Mouse (Mus musculus): ENCODE results near the gene Ube2r2.

Gene Ube2r2

DNA sequence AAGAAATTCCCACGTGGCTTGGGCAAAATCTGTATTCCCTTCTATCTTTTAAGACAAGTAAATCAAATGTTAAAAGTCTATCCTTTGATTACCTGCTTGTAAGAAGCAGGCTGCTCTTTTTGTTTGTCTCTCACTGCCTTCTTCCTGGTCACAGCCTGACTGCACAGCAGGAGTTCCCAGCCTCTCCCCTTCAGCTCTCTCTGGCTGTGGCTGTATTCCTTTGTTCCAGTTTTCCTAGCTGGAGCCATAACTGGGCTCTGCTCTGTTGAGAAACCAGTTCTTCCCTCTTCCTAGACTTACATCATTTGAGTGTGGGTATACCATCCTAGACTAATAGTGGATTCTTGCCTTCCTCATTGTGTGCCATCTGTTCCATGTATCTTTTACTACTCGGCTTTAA, 29.4 kb downstream of the Ube2r2 start:
- in situ Hi-C loops (cut with MboI; ENCODE audit: unreplicated experiment in 2 of 2), result loop anchor here (5.0 kb wide), 1 partner anchor 33 kb away; no protein-coding TSS in a partner anchor

DNA sequence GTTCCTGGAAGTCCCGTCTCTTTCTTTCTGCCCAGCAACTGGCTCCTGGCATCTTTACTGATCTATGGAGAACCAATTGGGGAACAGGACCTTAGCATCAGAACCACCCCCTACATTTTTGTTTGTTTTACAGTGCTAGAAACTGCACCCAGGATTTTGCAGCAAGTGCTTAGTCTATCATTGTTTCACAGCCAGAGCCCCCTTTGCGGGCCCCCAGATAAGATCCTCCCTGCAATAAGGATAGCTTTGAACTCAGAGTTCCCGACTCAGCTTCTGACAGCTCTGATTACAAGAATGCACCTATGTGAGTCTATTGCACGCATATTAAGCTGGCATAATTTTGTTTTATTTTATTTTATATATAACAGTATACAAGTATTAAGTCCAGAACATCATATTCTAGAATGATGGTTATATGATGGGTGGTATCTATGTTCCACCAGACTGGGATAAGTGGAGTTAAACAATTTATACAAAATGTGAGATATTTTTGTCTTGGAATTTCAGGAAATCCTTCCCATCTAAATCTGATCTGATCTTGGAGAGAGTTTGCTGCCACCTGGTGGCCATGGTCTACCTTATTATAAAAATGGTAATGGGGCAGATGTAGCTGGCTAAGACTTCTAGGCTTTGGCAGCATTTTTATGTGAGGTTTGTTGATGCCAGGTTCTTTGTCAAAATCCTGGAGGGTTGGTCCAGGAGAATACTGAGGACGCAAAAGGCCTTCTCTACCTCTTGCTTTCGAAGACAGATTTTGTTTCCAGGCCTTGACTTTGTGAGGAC, 30.3 kb downstream of the Ube2r2 start:
- in situ Hi-C loops (cut with MboI; ENCODE audit: unreplicated experiment in 2 of 2), result loop anchor here (5.0 kb wide), 1 partner anchor 34 kb away; no protein-coding TSS in a partner anchor

DNA sequence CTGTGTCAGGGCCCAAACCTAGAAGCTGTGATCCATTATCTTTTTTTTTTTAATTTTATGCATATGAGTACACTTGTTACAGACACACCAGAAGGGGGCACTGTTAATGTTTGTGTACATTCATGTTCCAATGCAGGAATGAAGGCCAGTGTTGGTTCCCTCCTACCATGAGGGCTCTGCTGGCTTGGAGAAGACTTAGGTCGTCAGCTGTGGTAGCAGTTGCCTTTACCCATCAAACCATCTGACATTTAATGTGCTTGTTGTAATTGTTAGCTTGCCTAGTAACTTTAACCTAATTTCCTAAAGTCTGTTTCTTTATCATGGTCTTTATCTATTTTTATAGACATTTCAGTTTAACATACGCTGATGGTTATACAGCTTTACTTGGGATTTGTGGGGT, 35.4 kb downstream of the Ube2r2 start:
- in situ Hi-C loops (cut with MboI; ENCODE audit: unreplicated experiment in 2 of 2), result no loop called here

DNA sequence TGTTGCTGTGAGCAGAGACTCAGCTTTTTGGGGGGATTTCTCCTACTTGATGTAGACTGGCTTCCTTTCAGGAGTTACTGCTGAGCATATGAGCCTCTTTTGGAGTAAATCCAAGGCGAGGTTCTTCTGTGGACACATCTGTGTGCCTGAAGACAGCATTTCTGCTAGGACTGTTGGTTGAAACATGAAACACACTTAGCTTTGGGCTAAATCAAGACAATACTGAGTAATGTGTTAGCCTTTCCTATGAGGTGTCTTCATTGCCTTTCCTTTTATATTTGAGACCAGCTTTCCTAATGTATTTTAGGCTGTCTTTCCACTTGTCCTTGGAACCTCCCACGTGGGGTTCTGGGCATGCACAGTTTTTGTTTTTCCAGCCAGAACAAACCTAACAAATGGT, 39.1 kb downstream of the Ube2r2 start:
- in situ Hi-C loops (cut with MboI; ENCODE audit: unreplicated experiment in 2 of 2), result no loop called here

DNA sequence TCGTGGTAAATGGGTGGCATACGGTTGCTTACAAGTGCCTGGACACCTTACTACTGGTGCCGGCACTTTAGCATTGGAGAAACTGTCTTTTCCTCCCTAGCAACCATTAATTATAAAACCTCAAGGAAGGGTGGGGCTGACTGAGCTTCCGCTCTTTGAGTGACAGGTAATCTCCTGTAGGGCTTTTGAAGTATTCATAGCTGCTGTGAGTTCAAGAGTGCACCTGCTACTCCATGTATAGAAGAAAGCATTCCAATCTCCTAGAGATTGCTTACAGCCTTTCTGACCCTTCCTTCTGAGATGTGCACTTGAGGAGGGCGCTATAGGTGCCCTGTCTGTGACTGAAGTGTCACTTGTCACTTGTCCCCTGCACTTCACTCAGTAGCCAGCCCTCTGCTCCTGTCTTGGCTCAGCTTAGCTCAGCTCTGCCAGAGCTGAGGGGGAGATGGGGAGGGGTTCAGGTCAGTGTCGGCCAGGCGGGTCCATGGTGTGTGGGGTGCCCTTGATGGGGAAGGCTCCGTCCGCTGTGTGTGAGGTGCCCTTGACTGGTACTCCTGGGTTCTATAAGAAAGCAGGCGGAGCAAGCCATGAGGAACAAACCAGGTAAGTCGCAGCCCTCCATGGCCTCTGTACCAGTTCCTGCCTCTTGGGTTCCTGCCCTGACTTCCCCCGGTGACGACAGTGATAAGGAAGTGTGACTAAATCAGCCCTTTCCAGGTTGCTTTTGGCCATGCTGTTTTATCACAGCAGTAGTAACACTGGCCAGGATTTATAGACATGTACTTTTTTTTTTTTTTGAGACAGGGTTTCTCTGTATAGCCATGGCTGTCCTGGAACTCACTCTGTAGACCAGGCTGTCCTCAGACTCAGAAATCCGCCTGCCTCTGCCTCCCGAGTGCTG, 44.5 kb downstream of the Ube2r2 start:
- in situ Hi-C loops (cut with MboI; ENCODE audit: unreplicated experiment in 2 of 2), result no loop called here

DNA sequence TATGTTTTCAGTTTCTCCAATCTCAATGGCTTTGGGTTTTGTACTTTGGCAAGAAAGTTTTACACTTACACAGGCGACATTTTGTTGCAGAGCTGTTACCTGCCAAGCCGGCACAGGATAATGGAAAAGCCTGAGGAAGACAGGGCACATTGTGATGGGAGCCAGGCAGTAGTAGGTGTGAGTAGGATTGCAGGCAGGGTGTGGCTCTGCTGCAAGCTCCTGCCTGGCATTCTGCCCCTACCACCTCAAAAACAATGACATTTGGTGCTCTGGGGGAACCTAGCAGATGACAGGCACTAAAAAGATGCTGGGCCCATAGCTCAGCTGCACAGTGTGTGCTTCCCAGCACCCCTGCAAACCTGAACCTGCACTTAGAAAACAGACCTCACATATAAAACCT, 54.3 kb downstream of the Ube2r2 start:
- in situ Hi-C loops (cut with MboI; ENCODE audit: unreplicated experiment in 2 of 2), result no loop called here

DNA sequence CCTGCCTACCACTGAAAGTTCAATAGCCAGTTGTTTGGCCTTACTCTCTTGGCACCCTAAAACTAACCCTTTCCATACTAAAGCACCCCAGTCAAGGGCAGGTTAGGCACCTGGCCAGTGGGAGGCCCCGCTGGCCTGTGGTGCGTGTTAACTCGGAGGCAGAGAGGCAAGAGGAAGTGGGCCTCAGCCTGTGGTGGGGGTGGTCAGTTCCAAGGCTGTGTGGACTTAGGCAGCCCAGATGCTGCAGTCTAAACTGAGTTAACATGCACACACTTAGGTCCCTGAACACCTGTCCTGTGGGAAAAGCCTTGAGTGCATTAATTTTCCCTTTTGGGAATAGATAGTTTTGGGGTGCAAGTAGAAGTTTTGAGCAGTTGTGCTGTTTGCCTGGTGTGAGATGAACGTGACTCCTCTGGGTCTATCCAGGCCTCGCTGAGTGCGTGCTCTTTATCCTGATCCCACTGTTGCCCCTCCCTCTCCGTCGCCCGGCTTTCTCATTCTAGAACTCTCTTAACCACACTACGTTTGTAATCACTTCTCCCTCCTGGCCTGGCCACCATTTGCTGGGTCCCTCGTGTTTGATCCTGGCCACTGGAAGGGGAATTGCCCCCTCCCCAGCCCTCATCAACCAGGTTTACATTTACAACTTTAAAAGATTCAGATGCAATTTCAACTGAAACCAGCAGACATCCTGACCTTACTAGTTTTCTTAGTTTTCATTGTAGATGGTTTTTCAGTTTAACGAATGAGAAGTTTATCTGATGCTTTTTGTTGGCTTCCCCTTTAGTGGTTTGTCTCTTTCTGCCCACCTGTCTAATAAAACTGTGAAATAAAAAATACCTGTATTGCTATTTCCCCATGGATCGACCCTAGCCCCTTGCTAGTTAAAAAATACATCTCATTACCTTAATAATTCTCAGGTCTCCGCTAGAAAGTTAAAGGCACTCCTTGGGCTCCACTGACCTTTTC, 57.3 kb downstream of the Ube2r2 start:
- in situ Hi-C loops (cut with MboI; ENCODE audit: unreplicated experiment in 2 of 2), result no loop called here

DNA sequence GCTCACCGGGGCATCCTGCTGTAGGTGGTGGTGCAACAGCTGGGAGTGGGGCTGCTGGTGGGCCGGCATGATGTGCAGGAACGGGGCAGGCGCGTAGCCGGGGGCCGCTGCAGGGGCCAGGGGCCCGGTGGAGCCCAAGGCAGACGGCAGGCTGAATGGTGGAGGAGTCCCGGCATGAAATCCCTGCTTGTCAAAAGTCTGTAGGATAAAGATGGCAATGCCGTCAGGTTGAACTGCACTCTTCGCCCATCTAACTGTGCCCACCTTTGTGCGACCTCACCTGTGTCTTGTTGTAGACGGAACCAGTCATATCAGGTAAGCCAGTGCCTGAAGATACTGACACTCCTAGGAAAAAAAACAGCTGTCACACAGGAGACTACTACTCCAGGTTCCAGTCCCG, 59.8 kb downstream of the Ube2r2 start:
- in situ Hi-C loops (cut with MboI; ENCODE audit: unreplicated experiment in 2 of 2), result no loop called here

DNA sequence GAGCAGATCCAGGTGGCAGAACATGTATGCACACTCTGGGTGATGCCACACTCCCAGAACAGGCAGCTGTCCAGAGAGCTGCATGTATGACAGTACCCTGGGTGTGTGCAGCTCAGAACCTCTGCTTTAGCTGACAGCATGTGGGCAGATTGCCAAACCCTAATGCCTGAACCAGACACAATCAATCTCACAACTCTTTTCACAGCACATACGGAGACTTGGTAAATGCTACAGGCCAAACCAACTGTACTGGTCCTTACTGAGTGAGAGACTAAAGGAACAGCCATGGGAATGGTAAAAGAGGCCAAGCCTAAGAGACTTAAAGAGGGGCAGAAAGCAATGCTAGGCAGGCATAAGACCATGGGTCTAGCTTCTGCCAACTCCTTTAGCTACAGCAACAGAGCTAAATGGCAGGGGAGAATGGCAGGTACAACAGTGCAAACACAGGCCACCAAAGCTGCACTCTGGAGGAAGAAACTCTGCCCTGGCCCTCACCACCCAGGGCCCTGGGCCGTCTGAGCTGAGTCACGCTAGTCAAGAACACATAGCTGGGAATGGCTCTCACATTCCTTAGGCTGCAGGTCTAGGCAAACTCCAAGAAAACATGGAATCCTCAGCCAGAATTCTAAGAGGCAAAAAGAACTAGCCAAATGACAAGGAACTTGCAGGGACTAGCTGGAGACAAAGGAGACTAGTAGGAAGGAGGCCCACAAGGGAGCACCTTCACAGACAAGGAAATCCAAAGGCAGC, 61.5 kb downstream of the Ube2r2 start:
- in situ Hi-C loops (cut with MboI; ENCODE audit: unreplicated experiment in 2 of 2), result no loop called here

DNA sequence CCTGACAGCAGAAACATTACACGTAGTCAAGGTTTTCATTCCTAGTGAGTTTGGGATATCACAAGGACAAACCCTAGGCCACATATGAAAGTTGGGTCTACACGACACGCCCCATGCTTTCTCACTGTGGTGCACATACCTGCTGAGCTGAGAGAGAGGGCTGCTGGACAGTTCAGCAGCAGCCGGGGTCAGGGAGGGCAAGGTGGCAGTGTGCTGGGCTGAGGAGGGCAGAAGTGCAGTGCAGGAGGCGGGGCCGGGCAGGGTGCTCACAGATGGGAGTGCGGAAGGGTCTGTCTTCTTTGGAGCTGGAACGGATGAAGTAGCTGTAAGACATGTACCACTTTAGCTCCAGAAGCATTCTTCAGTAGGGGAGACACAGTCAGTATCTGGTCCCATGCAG, 66.6 kb downstream of the Ube2r2 start:
- in situ Hi-C loops (cut with MboI; ENCODE audit: unreplicated experiment in 2 of 2), result no loop called here

DNA sequence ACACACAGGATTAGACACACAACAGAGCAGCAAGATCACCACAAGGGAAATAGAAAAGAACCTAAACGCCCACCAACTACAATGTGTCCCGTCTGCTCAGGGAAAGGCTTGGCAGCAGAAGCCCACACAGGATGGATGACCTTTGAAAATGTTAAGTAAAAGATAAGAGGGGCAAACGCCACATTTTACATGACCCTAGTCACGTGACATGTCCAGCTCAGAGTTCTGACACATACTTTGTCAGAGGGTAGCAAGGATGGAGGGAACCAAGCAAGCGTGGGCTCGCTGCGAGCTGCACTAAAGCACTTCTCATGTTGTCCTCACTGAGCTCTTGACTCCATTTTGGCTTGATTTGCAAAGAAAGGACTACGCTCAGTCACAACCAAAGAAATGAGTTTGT, 70.2 kb downstream of the Ube2r2 start:
- in situ Hi-C loops (cut with MboI; ENCODE audit: unreplicated experiment in 2 of 2), result no loop called here

DNA sequence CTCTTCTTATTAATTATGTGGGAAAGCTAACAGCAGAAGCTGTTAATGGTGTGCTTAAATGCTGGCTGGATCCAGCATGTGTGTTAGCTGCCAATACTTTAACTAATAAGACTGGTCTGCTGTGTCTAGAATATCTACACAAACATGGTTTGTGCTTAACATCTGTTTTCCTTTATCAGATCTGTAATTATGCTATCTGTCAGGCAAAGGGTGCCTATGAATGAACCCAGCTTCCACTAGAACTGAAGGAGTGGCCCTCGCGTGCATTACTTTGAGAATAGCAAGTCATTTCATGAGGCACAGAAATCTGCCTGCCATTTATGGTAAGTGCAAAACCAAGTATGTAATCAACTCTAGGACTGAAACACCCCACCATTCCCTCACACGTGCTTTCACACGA, 72.5 kb downstream of the Ube2r2 start:
- in situ Hi-C loops (cut with MboI; ENCODE audit: unreplicated experiment in 2 of 2), result no loop called here

DNA sequence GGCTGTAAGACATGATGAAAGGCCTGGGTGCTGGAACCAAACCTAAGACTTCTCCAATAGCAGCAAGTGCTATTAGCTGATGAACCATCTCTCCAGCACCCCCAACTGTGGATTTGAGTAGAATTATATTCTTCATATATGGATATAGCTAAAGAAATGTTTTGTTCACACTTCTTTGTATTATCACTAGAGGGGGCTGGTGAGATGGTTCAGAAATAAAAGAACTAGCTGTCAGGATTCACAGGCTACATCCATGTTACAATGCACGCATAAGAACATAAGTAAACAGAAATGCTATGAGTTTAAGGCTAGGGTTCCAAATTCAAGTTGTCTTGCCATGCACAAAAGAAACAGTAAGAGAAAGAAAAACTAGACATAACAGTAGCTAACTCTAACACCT, 89.9 kb downstream of the Ube2r2 start:
- in situ Hi-C loops (cut with MboI; ENCODE audit: unreplicated experiment in 2 of 2), result loop anchor here in 1 of 2 experiments (5.0 kb wide), 1 partner anchor 98 kb away; no protein-coding TSS in a partner anchor

DNA sequence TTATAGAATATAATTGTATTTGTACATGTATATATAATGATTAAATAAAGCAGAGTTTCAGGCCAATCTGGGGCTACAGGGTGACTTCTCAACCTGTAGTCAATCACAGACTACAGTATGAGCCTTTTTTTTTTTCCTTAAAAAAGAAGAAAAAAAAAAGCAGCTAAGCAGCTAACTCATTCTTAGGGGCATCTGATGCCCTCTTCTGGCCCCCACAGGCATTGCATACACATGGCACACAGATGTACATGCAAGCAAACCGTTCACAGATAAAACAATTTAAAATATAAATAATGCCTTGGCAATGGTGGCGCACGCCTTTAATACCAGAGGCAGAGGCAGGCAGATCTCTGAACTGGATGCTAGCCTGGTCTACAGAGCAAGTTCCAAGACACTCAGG, 90.8 kb downstream of the Ube2r2 start:
- in situ Hi-C loops (cut with MboI; ENCODE audit: unreplicated experiment in 2 of 2), result loop anchor here in 1 of 2 experiments (5.0 kb wide), 1 partner anchor 99 kb away; no protein-coding TSS in a partner anchor

DNA sequence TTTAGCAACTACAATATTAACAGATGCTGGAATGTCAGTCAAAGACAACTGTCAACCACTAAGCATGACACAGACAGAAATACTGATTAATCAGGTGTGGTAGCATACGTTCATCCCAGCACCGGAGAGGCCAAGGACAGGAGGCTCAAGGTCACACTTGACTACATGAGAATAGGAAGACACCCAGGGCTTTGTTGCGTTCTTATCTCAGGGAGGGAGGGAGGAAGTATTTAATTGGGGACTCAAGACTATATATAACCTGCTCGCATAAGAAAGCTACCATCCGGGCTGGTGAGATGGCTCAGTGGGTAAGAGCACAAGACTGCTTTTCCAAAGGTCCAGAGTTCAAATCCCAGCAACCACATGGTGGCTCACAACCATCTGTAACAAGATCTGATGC, 100.1 kb downstream of the Ube2r2 start:
- in situ Hi-C loops (cut with MboI; ENCODE audit: unreplicated experiment in 2 of 2), result no loop called here

DNA sequence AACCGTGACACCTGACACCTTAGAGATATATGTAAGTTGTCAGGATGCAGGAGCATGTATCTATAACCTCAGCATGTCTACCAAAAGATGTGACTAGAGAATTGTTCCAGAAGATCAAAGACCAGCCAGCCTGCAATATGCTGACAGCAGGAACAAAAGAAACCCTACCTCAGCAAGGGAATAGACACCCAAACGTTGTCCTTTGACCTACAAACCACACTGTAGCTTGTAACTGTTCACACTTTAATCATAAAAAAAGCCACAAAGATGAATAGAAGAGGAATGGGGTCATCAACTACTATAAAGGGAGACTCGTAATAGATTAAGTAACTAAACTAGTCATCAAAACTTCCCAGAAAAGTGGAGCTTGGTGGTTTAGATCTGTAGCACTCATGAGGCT, 105.4 kb downstream of the Ube2r2 start:
- in situ Hi-C loops (cut with MboI; ENCODE audit: unreplicated experiment in 2 of 2), result no loop called here

Measured in v-Abl transformed pro-B cells (cell line).